ENCODE assay signal across 7 mouse cellular contexts in genomic region chr5:136135571-136136291, GRCm38 (mm10). TPM values are rescaled to one million over a fixed set of nuclear protein-coding genes. Genes with fewer than 3 reads are reported as not detected.
A peak's percentile ranks its signal among the peaks of the same experiment; 100 is the strongest.
DNase-seq lines count a peak whose midpoint lies in the region; ATAC-seq lines count a peak whose summit lies in the region.

Gene Lrwd1, minus strand, starts transcription at chr5:136136074.
Gene Alkbh4, plus strand, starts transcription at chr5:136136146.

- WGBS in intestine, embryonic 15.5 days = under 1% methylated on average over 60 of the region's 60 CpGs
- WGBS in midbrain, embryonic 10.5 days = under 1% methylated on average over 60 of the region's 60 CpGs

- peak within 1 kb of the TSS; percentile 75 for H3K9ac ChIP-seq in intestine, embryonic 15.5 days

- ATAC-seq in intestine, embryonic 15.5 days = peak; percentile 96

- H3K4me3 ChIP-seq in intestine, embryonic 15.5 days (replicated peaks) = peak within 1 kb of the TSS; percentile 64
- peak within 1 kb of the TSS; percentile 75 for H3K4me3 ChIP-seq in midbrain, embryonic 10.5 days

- peak within 1 kb of the TSS; percentile 72 for H3K4me2 ChIP-seq in intestine, embryonic 15.5 days (replicated peaks)

- peak within 1 kb of the TSS; percentile 57; the same call in 1 of the 2 replicates for H3K27ac ChIP-seq in intestine, embryonic 15.5 days
- peak within 1 kb of the TSS; percentile 88 for H3K27ac ChIP-seq in midbrain, embryonic 10.5 days (replicated peaks)

- H3K9me3 ChIP-seq in intestine, embryonic 15.5 days = no peaks in the 10 kb centered on the region
- H3K9me3 ChIP-seq in midbrain, embryonic 10.5 days (replicated peaks) = no peaks in the 10 kb centered on the region

- H3K4me1 ChIP-seq in intestine, embryonic 15.5 days (replicated peaks) = peaks cover 7% of the 10 kb centered on the region
- peaks cover 21% of the 10 kb centered on the region for H3K4me1 ChIP-seq in midbrain, embryonic 10.5 days

- DNase-seq in adrenal gland, adult 2 months = peak; percentile 96
- peak; percentile 92 for DNase-seq in embryo, embryonic 11.5 days (ENCODE audit: low read depth, low spot score)
- peak; percentile 94 to 97 for DNase-seq in gastrocnemius, postnatal 36 days
- DNase-seq in left cerebral cortex, postnatal 25 days (ENCODE audit: low spot score in 2 of 2) = peak; percentile 94 to 98
- DNase-seq in midbrain, embryonic 10.5 days (ENCODE audit: low spot score) = peak; percentile 96
- peak; percentile 94 for DNase-seq in right cerebral cortex, postnatal 4 days

- intact Hi-C loops in gastrocnemius, postnatal 36 days (cut with DNase I) = loop anchor here (1.0 kb wide), 1 partner anchor 51 kb away; no protein-coding TSS in a partner anchor
- intact Hi-C loops in left cerebral cortex, postnatal 25 days (cut with DNase I) = loop anchor here (1.0 to 2.0 kb wide), 3 partner anchors 19 to 51 kb away; partner anchors contain the start of genes Orai2 and Polr2j

- H3K27me3 ChIP-seq in intestine, embryonic 15.5 days (replicated peaks) = no peaks in the 10 kb centered on the region
- H3K27me3 ChIP-seq in midbrain, embryonic 10.5 days (ENCODE audit: low read depth, poor library complexity, severe bottlenecking) = no peaks in the 10 kb centered on the region

- peaks cover 29% of the 10 kb centered on the region for H3K36me3 ChIP-seq in intestine, embryonic 15.5 days
- H3K36me3 ChIP-seq in midbrain, embryonic 10.5 days = peaks cover 62% of the 10 kb centered on the region

RNA-seq across cellular contexts. Expression of gene Lrwd1, which starts in this region (rescaled TPM):
- 10 to 100 TPM in 1 of 2 experiments, 1 to 10 TPM in 1; 8.0 to 11.9 TPM for total RNA-seq in adrenal gland, adult 2 months (2021)
- 24.8 and 26.6 TPM in 2 replicates for polyA plus RNA-seq in adrenal gland, adult 2 months (2012; rRNA removed)
- 1 to 10 TPM; 3.7 to 4.0 TPM for total RNA-seq in gastrocnemius, postnatal 36 days (2021)
- polyA plus RNA-seq in intestine, embryonic 15.5 days (2015; fragmentation: Nextera tagmentation; extraction: Ambion mirVana) = 24.5 and 25.3 TPM in 2 replicates
- total RNA-seq in left cerebral cortex, postnatal 25 days (2021) = 10 to 100 TPM; 13.3 TPM
- 56.9 and 59.0 TPM in 2 replicates for polyA plus RNA-seq in midbrain, embryonic 10.5 days (2016; fragmentation: Nextera tagmentation; extraction: Ambion mirVana)

RNA-seq across cellular contexts. Expression of gene Alkbh4, which starts in this region (rescaled TPM):
- total RNA-seq in adrenal gland, adult 2 months (2021) = 1 to 10 TPM; 7.8 to 8.9 TPM
- 16.3 and 20.6 TPM in 2 replicates for polyA plus RNA-seq in adrenal gland, adult 2 months (2012; rRNA removed)
- 1 to 10 TPM; 3.8 to 4.1 TPM for total RNA-seq in gastrocnemius, postnatal 36 days (2021)
- 15.3 and 17.2 TPM in 2 replicates for polyA plus RNA-seq in intestine, embryonic 15.5 days (2015; fragmentation: Nextera tagmentation; extraction: Ambion mirVana)
- total RNA-seq in left cerebral cortex, postnatal 25 days (2021) = 1 to 10 TPM; 8.1 to 9.4 TPM
- polyA plus RNA-seq in midbrain, embryonic 10.5 days (2016; fragmentation: Nextera tagmentation; extraction: Ambion mirVana) = 27.1 and 27.5 TPM in 2 replicates

Comparison
In these comparisons a context has a peak if more than half of its experiments do, and no peak if none do; other contexts are left out.
1. Peak in every context shown above with its lines: DNase-seq, ATAC-seq, H3K4me3 ChIP-seq and H3K27ac ChIP-seq.